Mouse (Mus musculus): ENCODE measurements at regions not wholly inside any gene's neighbourhood (a gene's known extent, or its start where the extent isn't known, plus 50 kb on each side); places are given as distances from the start of the nearest gene placed in this dataset.
"Not testable (repeated sequence)": the region's sequence is repeated elsewhere in the genome, so short reads cannot be mapped to it uniquely, and the experiment has no call there.

GRCm38 (mm10) chr12:117327086-117327485 is 189.2 kb upstream of the Rapgef5 start:
- not testable (repeated sequence) for H3K27me3 ChIP-seq (ENCODE audit: control insufficient read depth, insufficient read depth, low read length); H3K27ac ChIP-seq (ENCODE audit: control insufficient read depth, insufficient read depth, low read depth, low read length); H3K36me3 ChIP-seq (ENCODE audit: control insufficient read depth, insufficient read depth, low read length); H3K4me3 ChIP-seq (ENCODE audit: control insufficient read depth, low read depth, low read length); H3K4me1 ChIP-seq (ENCODE audit: control insufficient read depth, insufficient read depth, low read length)

GRCm38 (mm10) chr12:117330418-117330817 is 185.9 kb upstream of the Rapgef5 start:
- TF ChIP-seq POLR2A (IDR thresholded peaks at IDR 0.05; ENCODE audit: control insufficient read depth, low read depth, low read length) (no peak), CTCF (IDR thresholded peaks at IDR 0.05; ENCODE audit: control insufficient read depth, insufficient read depth, insufficient replicate concordance, low read depth, low read length) (no peak; the same call in 1 of the 2 replicates)

GRCm38 (mm10) chr12:117336856-117337255 is 179.4 kb upstream of the Rapgef5 start:
- TF ChIP-seq CTCF (IDR thresholded peaks at IDR 0.05; ENCODE audit: control insufficient read depth, insufficient read depth, insufficient replicate concordance, low read depth, low read length) (no peak), POLR2A (IDR thresholded peaks at IDR 0.05; ENCODE audit: control insufficient read depth, low read depth, low read length) (no peak)

More at GRCm38 (mm10) chr12:117330418-117330817, 185.9 kb upstream of the Rapgef5 start:
- H3K36me3 ChIP-seq (ENCODE audit: control insufficient read depth, insufficient read depth, low read length) = no peaks in the 10 kb centered on the region
- H3K27ac ChIP-seq (ENCODE audit: control insufficient read depth, insufficient read depth, low read depth, low read length) = no peak overlapping the region
- no peak overlapping the region for H3K4me3 ChIP-seq (ENCODE audit: control insufficient read depth, low read depth, low read length)
- no peaks in the 10 kb centered on the region for H3K27me3 ChIP-seq (ENCODE audit: control insufficient read depth, insufficient read depth, low read length)
- no peaks in the 10 kb centered on the region for H3K4me1 ChIP-seq (ENCODE audit: control insufficient read depth, insufficient read depth, low read length)

GRCm38 (mm10) chr12:117342321-117342720 is 174.0 kb upstream of the Rapgef5 start:
- no peaks in the 10 kb centered on the region for H3K27me3 ChIP-seq (ENCODE audit: control insufficient read depth, insufficient read depth, low read length)
- no peak overlapping the region for H3K4me3 ChIP-seq (ENCODE audit: control insufficient read depth, low read depth, low read length)
- no peaks in the 10 kb centered on the region for H3K36me3 ChIP-seq (ENCODE audit: control insufficient read depth, insufficient read depth, low read length)
- no peak for TF ChIP-seq POLR2A (IDR thresholded peaks at IDR 0.05; ENCODE audit: control insufficient read depth, low read depth, low read length)
- TF ChIP-seq CTCF (IDR thresholded peaks at IDR 0.05; ENCODE audit: control insufficient read depth, insufficient read depth, insufficient replicate concordance, low read depth, low read length) = no peak
- no peaks in the 10 kb centered on the region for H3K4me1 ChIP-seq (ENCODE audit: control insufficient read depth, insufficient read depth, low read length)
- H3K27ac ChIP-seq (ENCODE audit: control insufficient read depth, insufficient read depth, low read depth, low read length) = no peak overlapping the region

More at GRCm38 (mm10) chr12:117336856-117337255, 179.4 kb upstream of the Rapgef5 start:
- H3K27ac ChIP-seq (ENCODE audit: control insufficient read depth, insufficient read depth, low read depth, low read length) = no peak overlapping the region
- H3K36me3 ChIP-seq (ENCODE audit: control insufficient read depth, insufficient read depth, low read length) = no peaks in the 10 kb centered on the region
- H3K27me3 ChIP-seq (ENCODE audit: control insufficient read depth, insufficient read depth, low read length) = no peaks in the 10 kb centered on the region
- H3K4me1 ChIP-seq (ENCODE audit: control insufficient read depth, insufficient read depth, low read length) = no peaks in the 10 kb centered on the region
- no peak overlapping the region for H3K4me3 ChIP-seq (ENCODE audit: control insufficient read depth, low read depth, low read length)

GRCm38 (mm10) chr12:117343121-117343520 is 173.2 kb upstream of the Rapgef5 start:
- Histone ChIP-seq H3K27me3 (ENCODE audit: control insufficient read depth, insufficient read depth, low read length) (no peaks in the 10 kb centered on the region), H3K36me3 (ENCODE audit: control insufficient read depth, insufficient read depth, low read length) (no peaks in the 10 kb centered on the region), H3K4me1 (ENCODE audit: control insufficient read depth, insufficient read depth, low read length) (no peaks in the 10 kb centered on the region), H3K27ac (ENCODE audit: control insufficient read depth, insufficient read depth, low read depth, low read length) (no peak overlapping the region), H3K4me3 (ENCODE audit: control insufficient read depth, low read depth, low read length) (no peak overlapping the region)
- TF ChIP-seq POLR2A (IDR thresholded peaks at IDR 0.05; ENCODE audit: control insufficient read depth, low read depth, low read length) (no peak), CTCF (IDR thresholded peaks at IDR 0.05; ENCODE audit: control insufficient read depth, insufficient read depth, insufficient replicate concordance, low read depth, low read length) (no peak)

GRCm38 (mm10) chr12:117343605-117344004 is 172.7 kb upstream of the Rapgef5 start:
- not testable (repeated sequence) for H3K27me3 ChIP-seq (ENCODE audit: control insufficient read depth, insufficient read depth, low read length); H3K27ac ChIP-seq (ENCODE audit: control insufficient read depth, insufficient read depth, low read depth, low read length); H3K4me3 ChIP-seq (ENCODE audit: control insufficient read depth, low read depth, low read length); H3K36me3 ChIP-seq (ENCODE audit: control insufficient read depth, insufficient read depth, low read length); H3K4me1 ChIP-seq (ENCODE audit: control insufficient read depth, insufficient read depth, low read length)

- H3K4me1 ChIP-seq (ENCODE audit: control insufficient read depth, insufficient read depth, low read length) = no peaks in the 10 kb centered on the region
- H3K27ac ChIP-seq (ENCODE audit: control insufficient read depth, insufficient read depth, low read depth, low read length) = no peak overlapping the region
- H3K36me3 ChIP-seq (ENCODE audit: control insufficient read depth, insufficient read depth, low read length) = no peaks in the 10 kb centered on the region
- H3K4me3 ChIP-seq (ENCODE audit: control insufficient read depth, low read depth, low read length) = no peak overlapping the region
- H3K27me3 ChIP-seq (ENCODE audit: control insufficient read depth, insufficient read depth, low read length) = no peaks in the 10 kb centered on the region
- TF ChIP-seq CTCF (IDR thresholded peaks at IDR 0.05; ENCODE audit: control insufficient read depth, insufficient read depth, insufficient replicate concordance, low read depth, low read length) (no peak), POLR2A (IDR thresholded peaks at IDR 0.05; ENCODE audit: control insufficient read depth, low read depth, low read length) (no peak)
Measured at GRCm38 (mm10) chr12:117344266-117345087, 171.8 kb upstream of the Rapgef5 start.
